ENCODE assay signal across 7 mouse cellular contexts in genomic region chr15:102470183-102470604, GRCm38 (mm10). TPM values are rescaled to one million over a fixed set of nuclear protein-coding genes. Genes with fewer than 3 reads are reported as not detected.
A peak's percentile ranks its signal among the peaks of the same experiment; 100 is the strongest.
DNase-seq lines count a peak whose midpoint lies in the region; ATAC-seq lines count a peak whose summit lies in the region.

Pcbp2 (plus strand) TSS chr15:102470539.

- peak within 1 kb of the TSS; percentile 65 for H3K4me3 ChIP-seq in intestine, embryonic 16.5 days (ENCODE audit: low read length)
- H3K4me3 ChIP-seq in midbrain, embryonic 11.5 days (ENCODE audit: low read depth, low read length): peak within 1 kb of the TSS; percentile 89

- peak within 1 kb of the TSS; percentile 86 for H3K9ac ChIP-seq in intestine, embryonic 16.5 days (ENCODE audit: low read depth, low read length)
- peak within 1 kb of the TSS; percentile 94 for H3K9ac ChIP-seq in midbrain, embryonic 11.5 days (ENCODE audit: low read length)

- intact Hi-C loops in left cerebral cortex, postnatal 36 days (cut with DNase I): loop anchor here (1.0 kb wide), 1 partner anchor 48 kb away; the partner anchor contains the start of gene Tarbp2

- DNase-seq in adrenal gland, adult 8-10 months: peak; percentile 96
- DNase-seq in embryo, embryonic 9.5 days (ENCODE audit: extremely low spot score): peak; percentile 97
- peak; percentile 94 to 95 for DNase-seq in gastrocnemius, postnatal 4 days (ENCODE audit: low spot score in 2 of 2)
- DNase-seq in left cerebral cortex, postnatal 36 days (ENCODE audit: low spot score in 2 of 2): peak; percentile 96 to 97
- peak; percentile 98 for DNase-seq in midbrain, embryonic 11.5 days (ENCODE audit: low spot score, missing footprints)
- peak; percentile 97 for DNase-seq in skeletal muscle tissue, adult 2 months (ENCODE audit: low read depth, low spot score)

- peak within 1 kb of the TSS; percentile 60; the same call in 1 of the 2 replicates for H3K4me2 ChIP-seq in intestine, embryonic 16.5 days (ENCODE audit: low read depth, low read length)
- H3K4me2 ChIP-seq in midbrain, embryonic 11.5 days: peak within 1 kb of the TSS; percentile 63

- peaks cover 4% of the 10 kb centered on the region for H3K36me3 ChIP-seq in intestine, embryonic 16.5 days (ENCODE audit: control insufficient read depth, insufficient read depth, low read length)
- H3K36me3 ChIP-seq in midbrain, embryonic 11.5 days (ENCODE audit: control insufficient read depth, insufficient read depth, low read length): peaks cover 10% of the 10 kb centered on the region

- WGBS in intestine, embryonic 16.5 days: under 1% methylated on average over 35 of the region's 40 CpGs
- under 1% methylated on average over 29 of the region's 40 CpGs for WGBS in midbrain, embryonic 11.5 days

- H3K27me3 ChIP-seq in intestine, embryonic 16.5 days (replicated peaks; ENCODE audit: control insufficient read depth, insufficient read depth, low read length): no peaks in the 10 kb centered on the region
- no peaks in the 10 kb centered on the region for H3K27me3 ChIP-seq in midbrain, embryonic 11.5 days (ENCODE audit: control insufficient read depth, insufficient read depth, low read length)

- ATAC-seq in intestine, embryonic 16.5 days: peak; percentile 99
- peak; percentile 98 for ATAC-seq in midbrain, embryonic 11.5 days (ENCODE audit: low FRiP score)

- peaks cover 3% of the 10 kb centered on the region for H3K4me1 ChIP-seq in intestine, embryonic 16.5 days (ENCODE audit: control insufficient read depth, insufficient read depth, low read length)
- H3K4me1 ChIP-seq in midbrain, embryonic 11.5 days (ENCODE audit: control insufficient read depth, insufficient read depth, low read length): peaks cover 6% of the 10 kb centered on the region; the same call in 1 of the 2 replicates

- peaks cover 3% of the 10 kb centered on the region; the same call in 1 of the 2 replicates for H3K9me3 ChIP-seq in intestine, embryonic 16.5 days (ENCODE audit: control insufficient read depth, low read length)
- H3K9me3 ChIP-seq in midbrain, embryonic 11.5 days (ENCODE audit: control insufficient read depth, low read length): no peaks in the 10 kb centered on the region

- peak within 1 kb of the TSS; percentile 97 for H3K27ac ChIP-seq in intestine, embryonic 16.5 days (ENCODE audit: low read length)
- H3K27ac ChIP-seq in midbrain, embryonic 11.5 days (ENCODE audit: low read depth, low read length): peak within 1 kb of the TSS; percentile 97

RNA-seq across cellular contexts. Expression of gene Pcbp2, which starts in this region (rescaled TPM):
- total RNA-seq in adrenal gland, adult 8-10 months (2022): 100 to 1,000 TPM; 594 to 678 (median 630) TPM
- total RNA-seq in gastrocnemius, postnatal 4 days (2021): 100 to 1,000 TPM; 614 to 662 TPM
- polyA plus RNA-seq in intestine, embryonic 16.5 days (2015; fragmentation: Nextera tagmentation; extraction: Ambion mirVana): 138 and 152 TPM in 2 replicates
- 100 to 1,000 TPM; 467 to 505 TPM for total RNA-seq in left cerebral cortex, postnatal 36 days (2021)
- 234 and 255 TPM in 2 replicates for polyA plus RNA-seq in midbrain, embryonic 11.5 days (2014; fragmentation: Nextera tagmentation; extraction: Ambion mirVana)

Comparison
In these comparisons a context has a peak if more than half of its experiments do, and no peak if none do; other contexts are left out.
1. Peak in every context shown above with its lines: DNase-seq, ATAC-seq, H3K4me3 ChIP-seq and H3K27ac ChIP-seq.